Mouse (Mus musculus): ENCODE measurements around the gene Tmem164.

GRCm38 (mm10) chrX:142697545-142698204, 16.5 kb downstream of the Tmem164 start:
- TF ChIP-seq CTCF (IDR thresholded peaks at IDR 0.05; ENCODE audit: borderline replicate concordance, extremely low read depth, insufficient read depth, insufficient read length): no peak
- TF ChIP-seq POLR2A (IDR thresholded peaks at IDR 0.05; ENCODE audit: borderline replicate concordance, extremely low read depth, insufficient read depth, insufficient read length, poor library complexity, severe bottlenecking): no peak
